Mouse (Mus musculus) common myeloid progenitor, adult 5-6 weeks (primary cell): ENCODE measurements around the gene Tbc1d25. TPM values are rescaled to one million over a fixed set of nuclear protein-coding genes. Genes with fewer than 3 reads are reported as not detected.
A peak's percentile ranks its signal among the peaks of the same experiment; 100 is the strongest.

Experiments
- ATAC-seq: replicated peaks from 2 replicates; pipeline ENCODE4 v1.8.0; 2016; ENCODE audit warnings: low read depth, mild to moderate bottlenecking, moderate TSS enrichment, inconsistent platforms; ENCODE audit not compliant: poor library complexity, severe bottlenecking
- total RNA-seq: library from RNA; stranded (forward); fragments of 200-1000, 187-1606 nt; gene quantifications from 2 replicates; pipeline ENCODE4 v1.2.3, GENCODE M21; 2017

The Tbc1d25 gene
- total RNA-seq, 1 experiment from 2014 or later = 5.2 TPM

DNA sequence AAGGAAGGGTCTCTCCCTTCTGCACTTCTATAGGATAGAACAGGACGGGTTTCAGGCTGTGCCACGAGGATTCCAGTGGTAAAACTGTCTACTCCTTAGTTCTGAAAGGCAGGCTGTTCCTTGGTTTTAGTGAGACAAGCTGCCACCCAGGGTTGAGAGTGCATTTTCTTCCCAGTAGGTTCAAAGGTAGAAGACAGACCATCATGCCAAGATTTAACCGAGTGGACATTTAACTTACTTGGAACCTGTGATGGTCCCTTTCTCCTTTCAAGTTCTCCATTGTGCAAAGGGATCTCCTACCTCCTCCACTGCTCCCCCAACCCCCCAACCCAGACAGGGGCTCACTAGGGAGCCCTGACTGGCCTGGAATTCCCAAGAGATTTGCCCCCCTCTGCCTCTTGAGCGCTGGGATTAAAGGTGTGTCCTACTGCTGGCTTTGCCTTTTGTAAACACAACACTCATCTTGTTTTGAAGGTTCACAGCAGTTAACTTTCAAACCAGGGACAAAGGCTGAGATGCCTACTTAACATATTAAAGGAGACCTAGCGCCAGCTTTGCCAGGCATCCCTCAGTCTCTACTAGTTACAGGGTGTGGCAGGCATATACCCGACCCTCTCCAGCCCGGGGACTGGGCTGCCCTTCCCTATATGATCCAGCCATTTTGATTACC, 7.0 kb upstream of the Tbc1d25 start:
- ATAC-seq = no peak

DNA sequence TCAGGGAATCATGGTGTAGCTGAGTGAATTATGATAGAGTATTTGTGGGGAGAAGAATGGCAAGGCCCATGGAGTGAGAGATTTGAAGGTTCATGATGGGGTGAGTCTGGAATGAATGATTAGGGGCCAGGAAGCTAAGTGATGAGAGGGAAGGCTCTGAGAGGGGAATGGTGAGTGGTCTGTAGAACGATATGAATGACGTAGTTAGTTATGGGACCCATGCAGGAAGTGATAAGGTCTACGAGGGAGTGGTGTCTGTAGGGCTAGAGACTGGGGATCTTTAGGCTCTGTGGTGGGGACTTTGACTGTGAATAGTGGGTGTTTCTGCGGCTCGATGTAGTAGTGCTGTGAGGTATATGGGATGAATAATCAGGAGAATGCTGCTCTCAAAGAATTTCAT, 3.7 kb upstream of the Tbc1d25 start:
- no peak for ATAC-seq

DNA sequence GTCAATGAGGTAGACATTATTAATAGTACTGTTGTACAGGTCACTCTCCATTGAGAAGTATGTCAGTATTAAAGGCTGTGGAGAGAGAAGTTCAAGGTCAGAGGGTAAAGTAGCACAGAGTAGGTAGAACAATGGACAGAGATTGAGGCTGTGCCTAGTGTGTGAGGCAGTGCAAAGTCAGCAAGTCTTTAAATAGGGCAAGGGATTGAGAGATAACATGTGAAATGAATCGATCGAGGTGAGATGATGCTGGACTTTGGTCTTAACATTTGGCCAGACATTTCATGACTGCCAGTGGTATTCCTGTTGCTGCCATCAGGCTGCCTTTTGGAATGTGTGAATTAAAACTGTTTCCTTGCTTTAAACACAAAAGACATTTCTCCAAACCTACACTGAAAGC, 2.9 kb upstream of the Tbc1d25 start:
- ATAC-seq = no peak

DNA sequence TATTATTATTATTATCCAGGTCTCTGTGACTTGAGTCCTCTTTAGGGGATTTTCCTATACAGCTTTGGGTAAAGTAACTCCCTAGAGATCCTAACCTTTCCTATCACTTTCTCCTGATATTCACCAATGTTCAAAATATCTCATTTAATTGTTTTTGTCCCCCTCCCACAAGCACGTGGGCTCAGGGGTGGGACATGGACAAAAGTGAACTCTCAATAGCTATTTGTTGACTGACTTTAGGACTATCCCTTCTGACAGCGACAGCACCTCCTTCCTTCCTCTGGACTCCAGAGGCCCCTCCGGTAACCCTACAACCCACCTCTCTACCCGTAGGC, 845 bp downstream of the Tbc1d25 start:
- no peak for ATAC-seq

DNA sequence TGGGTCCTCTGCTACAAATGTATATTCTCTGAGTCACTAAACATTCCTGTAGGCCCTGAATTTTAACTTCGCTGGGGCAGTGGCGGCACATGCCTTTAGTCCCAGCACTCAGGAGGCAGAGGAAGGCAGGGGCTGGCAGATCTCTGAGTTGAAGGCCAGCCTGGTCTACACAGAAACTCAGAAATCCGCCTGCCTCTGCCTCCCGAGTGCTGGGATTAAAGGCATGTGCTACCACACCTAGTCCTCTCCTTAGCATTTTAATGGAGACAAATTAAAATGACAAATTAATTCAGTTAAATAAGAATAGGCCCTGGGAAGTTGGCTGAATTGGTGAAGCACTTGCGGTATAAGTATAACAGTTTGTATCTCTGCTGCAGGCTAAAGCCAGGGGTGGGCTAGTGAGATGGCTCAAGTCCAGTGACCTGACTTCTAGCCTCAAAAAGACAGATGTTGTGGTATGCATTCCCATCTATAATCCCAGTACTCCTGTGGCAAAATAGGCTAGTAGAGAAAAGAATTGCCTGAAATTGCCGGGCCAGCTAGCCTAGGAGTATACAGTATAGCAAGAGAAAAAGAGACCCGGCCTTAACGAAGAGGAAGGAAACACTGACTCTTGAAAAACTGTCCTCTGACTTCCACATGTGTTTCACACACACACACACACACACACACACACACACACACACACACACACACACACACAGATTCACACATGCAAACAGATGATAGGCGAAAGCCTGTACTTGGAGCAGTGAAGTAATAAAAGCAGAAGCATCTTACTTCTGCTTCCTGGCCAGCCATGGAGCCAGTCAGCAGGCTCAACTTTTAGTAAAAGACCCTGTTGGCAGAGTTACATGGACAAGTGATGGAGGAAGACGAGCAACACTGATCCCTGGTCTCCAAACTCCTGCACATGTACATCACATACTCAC, 8.0 kb downstream of the Tbc1d25 start:
- peak; percentile 81 for ATAC-seq

DNA sequence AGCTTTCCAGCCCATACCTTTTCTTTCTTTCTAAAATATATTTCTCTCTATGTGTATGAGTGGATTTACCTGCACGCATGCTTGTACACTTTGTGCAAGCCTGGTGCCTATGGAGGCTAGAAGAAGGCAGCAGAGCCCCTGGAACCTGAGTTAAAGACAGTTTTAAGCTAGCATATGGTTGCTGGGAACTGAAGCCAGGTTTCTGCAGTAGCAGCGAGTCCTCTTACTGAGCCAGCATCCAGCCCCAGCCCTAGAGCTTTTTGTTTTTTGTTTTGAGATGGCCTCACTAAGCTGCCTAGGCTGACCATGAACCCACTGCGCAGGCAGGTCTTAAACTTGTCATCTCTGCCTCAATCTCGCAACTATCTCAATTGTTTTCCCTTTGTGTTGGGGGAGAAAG, 11.5 kb downstream of the Tbc1d25 start:
- ATAC-seq = no peak

DNA sequence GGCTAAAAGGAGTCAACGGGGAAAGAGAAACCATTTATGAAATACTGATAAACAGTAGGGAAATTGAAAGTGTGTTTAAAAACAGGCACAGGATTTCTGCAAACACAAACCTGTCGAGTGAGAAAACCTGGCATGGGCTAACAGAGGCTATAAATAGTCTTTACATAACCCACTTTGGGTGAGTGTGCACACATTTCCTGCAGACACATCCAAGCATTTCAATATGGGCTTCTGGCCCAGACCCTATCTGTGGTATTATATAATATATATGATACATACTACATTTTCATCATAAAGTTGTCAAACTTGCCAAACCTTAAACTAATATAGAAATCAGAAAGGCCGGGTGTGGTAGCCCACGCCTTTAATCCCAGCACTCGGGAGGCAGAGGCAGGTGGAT, 12.9 kb downstream of the Tbc1d25 start:
- no peak for ATAC-seq

DNA sequence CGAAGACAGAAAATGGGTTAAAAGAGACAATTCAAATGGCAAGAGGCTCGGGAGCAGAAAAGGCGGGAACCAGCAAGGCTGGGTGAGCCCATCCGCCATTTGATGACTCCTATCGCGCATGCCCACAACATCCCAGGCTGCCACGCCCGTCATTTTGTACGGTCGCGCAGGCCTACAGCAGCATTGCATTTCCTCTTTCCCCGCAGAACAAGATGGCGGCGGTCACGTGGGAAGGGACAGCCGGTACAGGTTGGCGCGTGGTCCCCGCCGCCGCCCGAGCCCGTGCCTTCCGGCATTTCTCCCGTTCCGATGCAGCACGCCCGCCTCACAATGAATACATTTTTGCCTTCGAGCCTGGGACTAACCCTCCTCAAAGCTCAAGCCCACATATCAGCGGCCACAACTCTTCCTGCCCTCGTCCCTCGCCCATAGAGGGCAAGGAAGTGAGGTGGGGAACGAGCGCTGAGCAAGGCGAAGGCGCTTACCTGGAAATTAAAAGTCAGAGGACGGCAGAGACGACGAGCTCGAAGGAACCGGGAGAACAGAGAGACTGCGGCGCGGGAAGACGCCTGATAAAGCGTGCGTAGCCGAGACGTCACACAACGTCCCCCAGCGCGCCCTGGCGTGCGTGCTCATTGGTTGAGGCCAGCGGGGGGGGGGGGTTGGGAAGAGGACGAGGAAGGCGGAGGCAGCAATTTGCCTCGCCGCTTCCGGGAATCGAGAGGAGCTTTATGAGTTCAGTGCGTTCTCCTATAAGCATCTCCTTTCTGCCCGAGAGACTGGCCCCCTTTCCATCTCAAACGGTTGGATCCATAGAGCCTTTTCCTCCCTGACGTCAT, 30.6 kb downstream of the Tbc1d25 start, which contains the start of gene Rbm3:
TSS of gene Rbm3 (minus strand) at position 728 of the 839 bp plus-strand sequence.
- peak; percentile 86 for ATAC-seq

DNA sequence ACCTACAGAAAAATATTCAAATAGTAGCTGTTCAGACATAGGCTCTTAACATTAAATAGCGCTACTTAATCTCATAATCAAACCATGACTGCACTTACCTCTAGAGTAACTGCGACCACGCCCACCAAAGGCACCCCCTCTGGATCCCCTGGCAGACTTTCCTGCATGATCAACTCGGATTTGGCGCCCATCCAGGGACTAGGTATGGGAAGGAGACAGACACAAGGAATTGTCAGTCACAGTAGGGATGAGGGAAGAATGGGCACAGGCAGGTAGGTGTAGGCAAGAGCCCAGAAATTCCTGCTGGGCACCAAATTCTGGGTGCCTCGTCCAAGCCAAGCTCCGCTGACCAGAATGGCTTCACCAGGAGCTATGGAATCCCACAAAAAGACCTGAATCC, 32.2 kb downstream of the Tbc1d25 start:
- no peak for ATAC-seq

DNA sequence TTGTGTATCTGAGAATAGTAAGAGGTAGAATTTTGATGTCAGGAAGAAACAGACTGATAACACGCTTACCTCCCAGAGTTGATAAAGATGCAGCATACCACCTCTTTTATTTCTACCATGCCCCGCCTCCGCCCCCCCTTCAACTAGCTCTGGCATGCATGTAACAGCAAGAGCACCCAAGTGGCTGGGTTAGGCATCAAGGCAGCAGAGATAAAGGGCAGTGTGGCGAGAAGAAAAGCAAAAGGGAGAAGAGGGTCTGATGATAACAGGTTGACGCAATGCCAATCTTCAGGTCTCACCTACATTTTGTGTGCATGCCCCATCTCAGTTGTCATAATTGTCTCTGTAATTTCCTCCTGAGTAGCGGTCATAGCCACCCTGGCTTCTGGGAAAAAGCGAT, 33.0 kb downstream of the Tbc1d25 start:
- no peak for ATAC-seq

DNA sequence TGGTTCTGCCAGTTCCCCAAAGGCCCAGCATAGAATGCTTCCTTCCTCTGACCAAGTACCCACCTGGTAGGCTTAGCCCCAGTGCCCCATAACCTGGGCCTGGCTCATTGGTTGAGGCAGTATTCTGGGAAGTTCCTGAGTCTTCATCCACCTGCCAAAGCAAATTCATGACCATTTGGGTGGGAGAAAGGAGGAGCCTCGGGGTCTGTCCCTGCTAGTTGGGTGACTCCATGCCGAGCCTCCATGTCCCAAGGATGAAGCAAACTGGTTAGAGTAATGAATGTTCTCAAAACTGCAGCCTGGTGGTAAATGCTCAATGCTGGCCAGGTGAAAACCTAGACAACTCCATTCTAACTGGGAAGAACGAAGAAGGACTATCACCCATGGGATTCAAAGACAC, 34.9 kb downstream of the Tbc1d25 start:
- ATAC-seq = no peak

DNA sequence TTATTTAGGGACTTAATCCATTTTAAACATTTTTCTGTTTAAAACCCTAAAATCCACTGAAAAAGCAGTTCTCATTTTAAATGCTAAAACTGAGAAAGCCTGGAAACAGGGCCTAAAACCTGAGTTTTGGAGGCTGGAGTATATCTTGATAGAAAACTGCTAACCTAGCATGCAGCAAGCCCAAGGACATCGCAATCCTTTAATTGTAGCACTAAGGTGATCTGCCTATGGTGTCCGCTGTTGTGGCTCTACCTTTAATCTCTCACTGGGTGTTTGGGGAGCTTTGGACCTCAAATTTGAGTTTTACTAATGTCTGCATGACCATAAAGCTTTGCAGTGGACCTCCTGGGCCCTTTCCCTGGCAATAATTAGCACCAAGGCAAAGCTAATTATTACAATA, 35.5 kb downstream of the Tbc1d25 start:
- ATAC-seq = no peak

DNA sequence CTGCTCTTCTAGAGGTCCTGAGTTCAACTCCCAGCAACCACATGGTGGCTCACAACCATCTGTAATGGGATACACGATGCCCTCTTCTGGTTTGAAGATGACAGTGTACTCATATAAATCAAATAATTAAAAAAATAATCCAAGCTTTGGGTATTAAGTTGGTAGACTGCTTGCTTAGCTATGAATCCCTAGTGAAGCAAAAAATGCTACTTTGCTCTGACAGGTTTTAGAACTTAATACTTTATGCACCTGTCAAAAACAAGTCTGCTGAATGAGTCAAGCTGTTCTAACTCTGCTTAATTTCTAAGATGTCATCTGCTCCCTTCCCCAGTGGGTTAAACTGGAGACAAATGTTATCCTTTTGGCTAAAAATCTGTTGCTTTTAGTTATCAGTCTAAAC, 36.5 kb downstream of the Tbc1d25 start:
- ATAC-seq = no peak

DNA sequence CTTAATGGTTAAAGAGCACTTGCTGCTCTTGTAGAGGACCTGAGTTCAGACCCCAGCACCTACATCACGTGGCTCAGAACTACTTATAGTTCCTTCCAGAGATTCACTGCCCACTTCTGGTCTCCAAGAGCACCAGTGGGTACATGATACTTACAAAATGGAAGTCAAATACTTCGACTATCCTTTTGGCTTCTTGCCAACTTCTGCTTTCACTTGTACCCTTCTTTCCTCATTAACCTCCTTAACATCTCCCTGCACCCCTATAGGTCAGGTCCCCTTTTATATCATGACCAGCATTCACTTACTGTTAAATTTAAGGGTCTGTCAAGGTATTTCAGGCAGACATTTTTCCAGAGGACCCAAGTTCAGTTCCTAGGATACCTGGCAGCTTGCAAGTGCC, 40.1 kb downstream of the Tbc1d25 start:
- no peak for ATAC-seq

DNA sequence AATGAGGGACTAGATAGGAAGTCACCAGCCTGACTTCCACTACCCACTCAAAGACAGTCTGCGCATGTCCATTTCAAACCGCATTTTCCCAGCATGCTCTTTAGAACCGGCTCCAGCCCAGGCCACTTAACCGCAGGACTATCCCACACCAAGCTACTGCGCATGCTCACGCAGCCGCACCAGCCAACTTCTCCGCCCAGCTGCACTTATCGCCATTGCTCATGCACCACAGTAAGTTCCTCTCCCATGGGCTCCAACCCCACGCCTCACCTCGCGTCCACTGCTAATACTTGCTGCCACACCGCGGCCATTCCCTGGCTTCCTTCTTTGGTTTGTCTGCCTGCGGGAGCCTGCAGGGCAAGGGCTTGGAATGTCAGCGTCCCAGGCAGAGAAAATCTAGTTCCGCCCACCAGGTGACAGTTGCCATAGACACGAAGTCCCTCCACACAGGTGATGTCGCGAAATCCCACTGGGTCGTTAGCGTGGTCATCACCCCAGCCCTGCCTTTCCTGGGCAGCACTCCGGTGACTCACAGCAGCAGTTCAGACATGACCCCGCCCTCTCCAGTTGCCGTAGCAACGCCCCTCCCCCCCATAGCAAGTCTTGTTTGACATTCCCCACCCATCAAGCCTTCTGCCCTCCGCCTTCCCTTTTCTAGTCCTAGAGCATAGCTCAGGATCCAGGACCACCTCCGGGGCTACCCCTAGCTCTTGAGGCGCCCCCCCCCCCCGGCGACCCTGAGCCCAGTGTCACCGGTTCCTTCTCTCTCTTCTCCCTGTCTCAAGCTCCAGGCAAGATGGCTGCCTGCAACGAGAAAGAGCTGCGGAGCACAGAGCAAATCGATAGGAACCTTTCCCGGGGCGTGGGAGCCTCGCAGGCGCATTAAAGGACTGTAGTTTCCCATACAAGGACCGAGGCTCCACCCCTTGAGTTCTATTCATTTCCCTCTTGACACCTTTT, 43.7 kb downstream of the Tbc1d25 start, which contains the start of gene Wdr13:
TSS of gene Wdr13 (minus strand) at position 876 of the 960 bp plus-strand sequence.
- peak; percentile 82 for ATAC-seq

DNA sequence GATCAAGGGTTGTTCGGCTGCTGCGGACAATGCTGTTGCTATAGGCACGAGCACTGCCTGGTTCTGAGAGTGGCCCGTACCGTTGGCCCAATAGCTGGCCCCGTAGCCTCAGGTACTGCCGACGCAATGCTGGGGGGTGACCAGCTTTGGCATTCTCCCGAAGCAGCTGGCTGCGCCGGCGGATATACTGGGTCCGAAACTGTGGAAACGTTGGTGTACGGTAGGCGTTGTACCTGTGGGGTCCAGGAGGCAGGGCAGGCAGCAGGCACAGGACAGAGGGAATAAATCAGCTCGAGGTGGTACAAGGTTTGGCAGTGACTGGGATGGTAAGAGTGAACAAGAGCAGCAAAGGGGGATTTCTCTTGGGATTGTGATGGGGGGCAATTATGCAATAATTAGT, 44.6 kb downstream of the Tbc1d25 start:
- no peak for ATAC-seq

DNA sequence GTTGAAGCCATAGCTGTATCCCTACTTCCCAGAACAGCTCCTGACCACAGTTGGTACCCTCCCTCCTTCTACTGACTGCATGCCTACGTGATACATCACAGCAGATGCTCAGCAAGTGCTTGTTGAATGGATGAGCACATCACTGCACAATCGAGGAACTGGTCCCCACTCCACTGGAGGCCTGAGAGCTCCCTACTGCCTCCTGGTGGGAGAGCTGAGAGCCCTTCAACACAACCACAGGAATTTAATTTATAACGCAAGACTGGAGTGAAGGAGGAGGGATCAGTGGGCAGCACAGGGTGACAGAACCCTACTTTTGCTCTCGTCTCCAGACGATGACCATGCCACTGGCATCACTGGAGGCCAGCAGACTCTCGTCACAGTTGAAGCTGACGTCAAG, 50.7 kb downstream of the Tbc1d25 start:
- ATAC-seq = no peak; the same call in 1 of the 2 replicates

DNA sequence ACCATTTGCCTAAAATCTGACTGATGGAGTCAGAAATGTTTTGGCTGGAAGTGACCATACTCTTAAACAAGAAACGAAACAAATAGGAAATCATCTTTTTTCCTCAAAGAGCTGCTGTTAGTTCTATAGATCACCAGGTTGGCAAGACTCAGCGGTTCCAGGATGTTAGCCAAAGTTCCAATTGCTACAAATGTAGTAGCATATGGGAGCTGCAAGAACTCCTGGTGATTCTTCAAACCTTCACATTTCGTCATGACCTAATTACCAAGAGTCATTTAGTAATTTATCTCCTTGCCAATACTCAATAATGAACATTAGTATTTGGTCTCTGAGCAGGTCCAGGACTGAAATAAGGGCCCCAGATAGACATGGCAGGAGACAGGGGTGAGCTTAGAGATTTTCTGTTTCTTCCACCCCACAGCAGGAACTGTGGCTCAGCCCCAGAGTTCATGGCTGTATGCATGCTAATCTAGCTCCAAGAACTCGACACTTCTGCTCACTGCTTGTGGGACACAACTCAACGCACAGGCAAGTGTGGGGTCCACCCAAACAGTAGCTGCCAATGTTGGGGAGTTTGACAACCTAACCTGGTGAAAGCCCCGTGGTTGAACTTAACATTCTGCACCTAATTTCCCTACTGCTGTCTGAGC, 52.0 kb downstream of the Tbc1d25 start:
- no peak for ATAC-seq

DNA sequence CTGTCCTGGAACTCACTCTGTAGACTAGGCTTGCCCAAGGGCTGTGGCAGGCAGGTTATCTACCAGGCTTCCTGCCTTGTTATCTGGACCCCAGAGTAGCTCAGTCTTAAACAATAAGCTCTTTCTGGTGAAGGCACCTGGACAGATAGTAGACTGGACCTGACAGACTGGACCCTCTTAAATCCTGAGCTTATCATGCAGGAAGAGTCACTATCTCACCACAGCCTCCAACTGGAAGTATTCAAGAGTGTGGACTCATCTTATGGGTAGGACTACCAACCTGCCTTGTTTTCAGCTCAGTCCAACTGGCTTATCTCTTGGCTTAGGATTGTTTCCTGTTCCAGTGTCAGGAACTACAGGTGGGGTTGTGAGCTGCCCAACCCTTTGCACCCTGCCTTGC, 58.7 kb downstream of the Tbc1d25 start:
- ATAC-seq = no peak
